Mouse (Mus musculus) splenic B cell, adult 2 months (primary cell): ENCODE measurements around the gene Cd2ap.
A peak's percentile ranks its signal among the peaks of the same experiment; 100 is the strongest.

Experiments
- DNase-seq: peaks from one replicate; pipeline ENCODE4 v3.0.0-alpha.2; 2011; ENCODE audit warnings: low read depth, low spot score
- H3K27me3 ChIP-seq: 2 replicates; pipeline ENCODE4 v1.6.1; 2012; ENCODE audit warnings: mild to moderate bottlenecking, low read length, moderate library complexity, mixed read lengths; ENCODE audit not compliant: control insufficient read depth, poor library complexity, insufficient read depth, severe bottlenecking
- H3K36me3 ChIP-seq: 2 replicates; pipeline ENCODE4 v1.6.1; 2012; ENCODE audit warnings: mild to moderate bottlenecking, low read length, moderate library complexity, mixed read lengths; ENCODE audit not compliant: control insufficient read depth, poor library complexity, insufficient read depth, severe bottlenecking

Cd2ap gene

DNA sequence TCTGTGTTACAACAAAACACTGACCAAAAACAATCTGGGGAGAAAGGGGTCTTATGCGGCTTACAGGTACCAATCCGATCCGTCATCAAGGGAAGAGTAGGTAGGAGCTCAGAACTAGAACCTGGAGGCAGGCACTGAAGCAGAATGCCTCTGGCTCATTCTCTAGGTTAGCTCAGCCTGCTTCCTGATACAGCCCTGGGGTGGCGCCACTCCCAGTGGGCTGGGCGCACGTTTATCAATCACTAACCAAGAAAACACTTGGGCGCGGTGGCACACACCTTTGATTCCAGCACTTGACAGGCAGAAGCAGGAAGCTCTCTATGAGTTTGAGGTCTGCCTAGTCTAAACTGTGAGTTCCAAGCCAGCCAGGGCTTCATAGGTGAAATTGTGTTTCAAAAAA, 7.3 kb upstream of the Cd2ap start:
- H3K27me3 ChIP-seq: no peaks in the 10 kb centered on the region
- H3K36me3 ChIP-seq: no peaks in the 10 kb centered on the region
- DNase-seq: no peak

- DNase-seq: no peak
- H3K27me3 ChIP-seq: no peaks in the 10 kb centered on the region
- H3K36me3 ChIP-seq: no peaks in the 10 kb centered on the region
Observed at GRCm38 (mm10) chr17:42883315-42883714, 6.8 kb upstream of the Cd2ap start.

DNA sequence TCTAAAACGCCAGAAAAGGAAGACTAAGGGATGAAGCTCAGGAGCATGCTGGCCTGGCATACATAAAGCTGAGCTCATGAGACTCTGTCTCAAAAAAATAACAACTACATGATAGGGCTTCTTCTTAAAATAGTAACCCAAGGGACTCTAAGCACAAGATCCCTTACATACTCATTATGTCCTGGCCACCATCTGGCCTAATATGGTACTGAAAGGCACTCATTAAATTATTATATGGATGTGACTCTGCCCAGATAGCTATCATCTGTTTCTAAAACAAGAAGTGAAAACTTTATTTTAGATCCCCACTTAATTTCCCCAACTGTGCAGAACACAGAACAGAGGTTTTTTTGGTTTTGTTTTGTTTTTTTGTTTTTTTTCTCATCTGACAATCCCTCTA, 6.4 kb upstream of the Cd2ap start:
- peak; percentile 70 for DNase-seq
- Histone ChIP-seq H3K27me3 (no peaks in the 10 kb centered on the region), H3K36me3 (no peaks in the 10 kb centered on the region)

DNA sequence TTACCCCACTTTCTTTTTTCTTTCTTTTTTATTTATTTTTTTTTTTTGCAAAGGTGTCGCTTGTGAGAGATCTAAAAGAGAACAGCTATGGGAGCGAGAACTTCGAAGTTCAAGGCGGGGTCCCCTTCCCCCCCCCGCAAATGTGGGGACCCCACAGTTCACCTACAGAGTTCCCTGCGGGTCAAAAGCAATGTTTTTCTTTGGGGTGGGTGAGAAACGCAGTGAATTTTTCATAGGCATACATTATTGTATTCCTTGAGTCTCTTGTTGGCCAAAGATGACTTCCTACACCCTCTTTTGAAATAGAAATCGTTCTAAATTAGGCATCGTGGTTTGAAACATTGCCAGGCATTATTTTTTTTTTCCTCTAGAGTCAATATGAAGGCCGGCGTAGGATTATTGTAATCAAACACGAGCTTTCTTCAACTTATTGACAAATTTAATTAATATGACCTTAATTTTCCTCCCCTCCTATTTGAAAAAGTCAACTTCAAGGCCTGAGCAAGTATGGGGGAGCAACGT, 500 bp upstream of the Cd2ap start:
- DNase-seq: no peak
- Histone ChIP-seq H3K27me3 (no peaks in the 10 kb centered on the region), H3K36me3 (no peaks in the 10 kb centered on the region)

DNA sequence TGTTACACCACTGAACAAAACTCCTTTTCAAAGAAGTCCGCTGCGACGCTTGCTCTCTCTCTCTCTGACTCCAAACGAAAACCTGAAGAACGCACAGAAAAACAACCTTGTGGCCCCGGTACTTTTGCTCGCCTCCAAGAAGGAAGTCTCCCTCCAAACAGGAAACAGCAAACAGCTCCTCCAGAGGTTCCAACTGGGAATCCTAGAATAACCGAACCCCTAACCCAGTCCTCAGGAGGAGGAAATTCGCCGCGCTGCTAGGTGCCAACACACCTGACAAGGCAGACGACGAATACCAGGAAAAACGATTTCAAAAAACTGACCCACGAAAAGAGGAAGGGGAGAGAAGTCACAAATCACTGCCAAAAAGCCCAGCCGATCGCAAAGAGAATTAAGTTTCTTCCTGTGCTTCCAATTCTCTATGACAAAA, 879 bp downstream of the Cd2ap start:
- peak; percentile 50 for DNase-seq
- H3K27me3 ChIP-seq: no peaks in the 10 kb centered on the region
- no peaks in the 10 kb centered on the region for H3K36me3 ChIP-seq

- Histone ChIP-seq H3K36me3 (no peaks in the 10 kb centered on the region), H3K27me3 (no peaks in the 10 kb centered on the region)
- DNase-seq: no peak
Observed at GRCm38 (mm10) chr17:42875015-42875414, 1.4 kb downstream of the Cd2ap start.

DNA sequence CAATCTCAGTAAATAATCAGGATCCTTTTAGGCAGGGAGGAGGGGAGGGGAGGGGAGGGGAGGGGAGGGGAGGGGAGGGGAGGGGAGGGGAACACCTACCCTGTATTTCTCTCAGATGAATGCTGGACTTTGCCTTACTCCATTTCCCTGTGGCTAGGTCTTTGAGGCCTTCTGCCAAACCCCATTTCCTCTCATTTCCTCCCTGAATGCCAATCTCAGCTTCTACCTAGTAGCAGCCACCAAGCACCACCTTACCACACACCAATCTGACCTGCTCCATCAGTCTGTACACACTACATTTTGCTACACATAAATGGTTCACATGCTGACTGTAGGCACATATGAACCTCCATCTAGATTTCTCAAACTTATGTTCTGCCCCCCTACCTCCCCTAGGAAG, 6.0 kb downstream of the Cd2ap start:
- Histone ChIP-seq H3K36me3 (no peaks in the 10 kb centered on the region), H3K27me3 (no peaks in the 10 kb centered on the region)
- peak; percentile 25 for DNase-seq

GRCm38 (mm10) chr17:42863186-42863585, 13.3 kb downstream of the Cd2ap start:
- no peaks in the 10 kb centered on the region for H3K27me3 ChIP-seq
- no peak for DNase-seq
- no peaks in the 10 kb centered on the region for H3K36me3 ChIP-seq

DNA sequence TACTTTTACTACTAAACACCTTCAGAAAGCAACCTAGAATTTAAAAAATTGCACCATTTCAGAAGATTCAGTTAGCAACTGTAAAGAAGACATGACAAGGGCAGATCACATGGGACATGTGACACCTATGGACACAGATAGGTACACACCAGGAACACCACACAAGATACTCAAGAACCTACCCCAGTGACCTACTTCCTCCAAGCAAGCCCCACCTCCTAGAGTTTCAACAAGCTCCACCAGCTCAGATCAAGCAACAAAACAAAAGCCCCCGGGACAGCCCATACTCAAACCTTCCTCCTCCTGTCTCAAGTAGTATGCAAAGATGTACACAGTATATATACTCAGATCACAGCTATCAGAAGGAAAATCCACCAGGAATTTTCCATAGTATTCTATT, 16.1 kb downstream of the Cd2ap start:
- H3K36me3 ChIP-seq: no peaks in the 10 kb centered on the region
- DNase-seq: peak; percentile 69

GRCm38 (mm10) chr17:42857506-42857905, 19.0 kb downstream of the Cd2ap start:
- peak; percentile 43 for DNase-seq
- H3K36me3 ChIP-seq: no peaks in the 10 kb centered on the region
- H3K27me3 ChIP-seq: no peaks in the 10 kb centered on the region; the same call in 1 of the 2 replicates

More for the DNA sequence above, 16.1 kb downstream of the Cd2ap start:
- no peaks in the 10 kb centered on the region; the same call in 1 of the 2 replicates for H3K27me3 ChIP-seq

DNA sequence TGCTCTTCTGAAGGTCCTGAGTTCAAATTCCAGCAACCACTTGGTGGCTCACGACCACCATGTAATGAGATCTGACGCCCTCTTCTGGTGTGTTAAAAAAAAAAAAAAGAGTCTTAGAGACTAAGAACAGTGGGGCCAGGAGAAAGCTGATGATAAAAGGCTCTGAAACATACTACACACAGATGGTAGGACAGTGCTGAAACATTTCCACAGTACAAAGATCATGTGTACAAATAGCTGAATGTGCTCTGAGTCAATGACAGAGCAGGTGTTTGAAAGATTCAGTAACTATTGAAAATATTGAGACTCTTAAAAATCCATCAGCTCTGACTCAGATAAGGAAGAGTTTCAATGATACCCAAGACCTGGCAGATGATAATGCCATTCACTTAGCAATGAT, 29.4 kb downstream of the Cd2ap start:
- DNase-seq: no peak
- Histone ChIP-seq H3K36me3 (peaks cover 1% of the 10 kb centered on the region), H3K27me3 (no peaks in the 10 kb centered on the region)

DNA sequence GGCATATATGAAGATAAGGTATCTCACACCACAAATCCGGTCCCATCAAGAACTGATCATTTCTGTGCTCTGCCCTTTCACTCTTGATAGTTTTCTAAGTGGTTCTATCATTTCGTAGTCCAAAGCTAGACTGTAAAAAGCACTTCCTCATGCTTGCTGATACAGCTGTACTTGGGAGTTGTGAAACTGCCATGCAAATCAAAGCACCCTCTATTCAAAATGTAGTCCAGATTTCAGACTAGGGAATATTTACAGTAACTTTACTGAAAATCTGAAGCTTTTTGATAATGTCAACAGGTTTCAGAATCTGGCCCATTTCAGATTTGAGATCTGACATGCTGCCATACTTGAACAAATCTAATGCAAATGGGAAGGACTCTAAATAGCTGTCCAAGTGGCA, 39.3 kb downstream of the Cd2ap start:
- Histone ChIP-seq H3K36me3 (peaks cover 10% of the 10 kb centered on the region; the same call in 1 of the 2 replicates), H3K27me3 (no peaks in the 10 kb centered on the region)
- DNase-seq: peak; percentile 53

GRCm38 (mm10) chr17:42822787-42823186, 53.7 kb downstream of the Cd2ap start:
- H3K27me3 ChIP-seq: no peaks in the 10 kb centered on the region
- no peak for DNase-seq
- H3K36me3 ChIP-seq: peaks cover 5% of the 10 kb centered on the region; the same call in 1 of the 2 replicates

GRCm38 (mm10) chr17:42815374-42815773, 61.1 kb downstream of the Cd2ap start:
- Histone ChIP-seq H3K36me3 (0 out of 2 replicates have a peak, but pooled peaks cover 2% of the 10 kb centered on the region), H3K27me3 (no peaks in the 10 kb centered on the region)
- DNase-seq: peak; percentile 76

GRCm38 (mm10) chr17:42792412-42792975, 84.0 kb downstream of the Cd2ap start:
- no peak for DNase-seq
- Histone ChIP-seq H3K27me3 (no peaks in the 10 kb centered on the region), H3K36me3 (no peaks in the 10 kb centered on the region)

DNA sequence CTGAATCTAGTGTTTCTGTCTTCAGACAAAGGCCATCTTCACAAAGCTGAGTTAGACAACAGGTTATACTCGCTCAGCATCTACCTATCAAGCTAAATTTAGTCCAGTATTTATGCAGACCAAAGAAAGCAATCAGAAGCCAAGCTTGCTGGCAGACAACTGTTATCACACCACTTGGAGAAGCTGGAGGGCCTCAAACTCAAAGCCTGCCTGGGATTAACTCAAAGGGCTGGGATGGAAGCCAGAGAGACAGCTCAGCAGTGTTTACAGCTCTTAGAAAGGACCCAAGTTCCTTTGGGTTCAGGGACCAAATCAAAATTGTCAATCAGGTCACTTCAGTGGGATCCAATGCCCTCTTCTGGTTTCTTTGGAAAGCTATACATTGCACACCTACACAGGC, 85.7 kb downstream of the Cd2ap start:
- no peaks in the 10 kb centered on the region for H3K27me3 ChIP-seq
- no peaks in the 10 kb centered on the region for H3K36me3 ChIP-seq
- DNase-seq: no peak
